Comparison of ENCODE assay signal across 24 mouse cellular contexts in the genomic region with DNA sequence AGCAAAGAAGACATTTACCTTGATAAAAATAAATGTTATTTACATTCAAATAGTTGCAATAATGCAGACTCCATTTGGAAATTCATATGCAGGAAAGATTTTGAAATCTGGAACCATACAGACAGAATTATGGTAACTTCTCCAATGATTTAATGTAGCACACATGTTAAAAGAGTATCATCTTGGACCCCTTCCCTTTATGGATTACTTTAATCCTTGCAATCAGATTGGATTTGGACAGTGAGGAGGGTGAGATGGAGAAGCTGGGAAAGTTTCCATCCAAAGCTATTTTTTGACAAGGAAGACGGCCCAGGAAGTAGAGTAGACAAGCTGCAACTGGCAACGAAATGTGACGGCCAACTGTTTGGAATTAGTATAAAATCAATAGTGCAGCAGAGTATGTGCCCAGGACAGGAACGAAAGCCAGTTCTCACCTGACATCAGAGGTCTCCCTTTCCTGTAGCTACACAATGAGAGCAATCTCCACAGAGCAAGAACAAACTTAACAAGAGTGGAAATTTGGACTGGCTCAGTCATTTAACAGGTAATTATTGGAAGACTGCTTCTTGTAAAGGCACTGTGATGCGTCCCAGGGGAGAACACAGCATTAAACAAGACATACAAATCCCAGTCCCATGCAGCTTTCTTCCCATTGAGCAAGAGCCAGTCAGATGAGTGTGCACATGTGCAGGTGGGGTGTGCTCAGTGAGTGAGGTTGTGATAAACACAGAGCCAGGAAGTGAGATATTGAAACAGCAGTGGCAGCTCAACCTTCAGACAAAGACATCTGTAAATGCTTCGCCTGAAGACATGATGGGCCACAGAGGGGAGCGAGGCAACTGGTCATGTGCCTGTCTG.
DNase-seq lines count a peak whose midpoint lies in the region; ATAC-seq lines count a peak whose summit lies in the region.
"Had no signal": no experiment of that assay in that cellular context is flagged by ENCODE, and none has a peak within 500 bp of the region (broad histone marks: within the 10 kb centered on the region; RNA-seq: fewer than 3 reads in every experiment).

No protein-coding gene starts in this region.

- H3K27ac ChIP-seq in embryonic facial prominence, embryonic 14.5 days (replicated peaks; ENCODE audit: low read depth, low read length) = peak overlapping the region; percentile 33; the same call in 1 of the 2 replicates
- H3K27ac ChIP-seq in embryonic facial prominence, embryonic 10.5 days (replicated peaks) = no peak overlapping the region
- 0 out of 2 replicates have a peak overlapping the region, but pooled peaks have one; percentile 29 for H3K27ac ChIP-seq in limb, embryonic 12.5 days
- no peak overlapping the region for H3K27ac ChIP-seq in limb, embryonic 10.5 days
- no peak overlapping the region for H3K27ac ChIP-seq in embryonic facial prominence, embryonic 15.5 days (replicated peaks)
- no peak overlapping the region for H3K27ac ChIP-seq in limb, embryonic 15.5 days
- H3K27ac ChIP-seq: embryonic facial prominence, embryonic 12.5 days; forebrain, embryonic 10.5 days; forebrain, embryonic 13.5 days; hindbrain, embryonic 14.5 days; hindbrain, postnatal 0 days had no signal

- H3K4me3 ChIP-seq in embryonic facial prominence, embryonic 14.5 days (ENCODE audit: low read depth, low read length) = no peak overlapping the region
- H3K4me3 ChIP-seq in embryonic facial prominence, embryonic 10.5 days = no peak overlapping the region
- no peak overlapping the region for H3K4me3 ChIP-seq in limb, embryonic 12.5 days (replicated peaks)
- no peak overlapping the region for H3K4me3 ChIP-seq in limb, embryonic 10.5 days
- H3K4me3 ChIP-seq in embryonic facial prominence, embryonic 15.5 days (replicated peaks) = no peak overlapping the region
- no peak overlapping the region for H3K4me3 ChIP-seq in limb, embryonic 15.5 days
- H3K4me3 ChIP-seq: embryonic facial prominence, embryonic 12.5 days; forebrain, embryonic 10.5 days; forebrain, embryonic 13.5 days had no signal

- H3K4me2 ChIP-seq in embryonic facial prominence, embryonic 14.5 days (ENCODE audit: low read depth, low read length) = no peak overlapping the region
- H3K4me2 ChIP-seq in limb, embryonic 12.5 days = no peak overlapping the region
- H3K4me2 ChIP-seq in embryonic facial prominence, embryonic 15.5 days (replicated peaks) = no peak overlapping the region
- no peak overlapping the region for H3K4me2 ChIP-seq in limb, embryonic 15.5 days
- H3K4me2 ChIP-seq: embryonic facial prominence, embryonic 12.5 days; forebrain, embryonic 13.5 days; heart, embryonic 11.5 days; hindbrain, embryonic 14.5 days had no signal

- DNase-seq in embryonic facial prominence, embryonic 14.5 days (ENCODE audit: low spot score) = peak; percentile 76
- DNase-seq in embryonic facial prominence, embryonic 10.5 days (ENCODE audit: low spot score) = no peak
- DNase-seq in limb, embryonic 10.5 days (ENCODE audit: low spot score) = no peak
- DNase-seq in gastrocnemius, adult 8-10 months (ENCODE audit: low spot score in 2 of 2) = no peak
- no peak for DNase-seq in Muller cell, postnatal 12 days (ENCODE audit: inconsistent ontology term)
- DNase-seq: adrenal gland, postnatal 10 days; adrenal gland, postnatal 36 days; cerebellum, adult 18-20 months; cerebellum, adult 9-10 months; cerebellum, postnatal 14 days; gastrocnemius, postnatal 10 days; heart, postnatal 10 days; heart, postnatal 4 days had no signal

- H3K9me3 ChIP-seq in embryonic facial prominence, embryonic 14.5 days (ENCODE audit: control insufficient read depth, low read length) = no peaks in the 10 kb centered on the region
- no peaks in the 10 kb centered on the region for H3K9me3 ChIP-seq in embryonic facial prominence, embryonic 10.5 days
- H3K9me3 ChIP-seq in limb, embryonic 12.5 days = no peaks in the 10 kb centered on the region
- no peaks in the 10 kb centered on the region for H3K9me3 ChIP-seq in limb, embryonic 10.5 days (replicated peaks)
- no peaks in the 10 kb centered on the region for H3K9me3 ChIP-seq in embryonic facial prominence, embryonic 15.5 days (replicated peaks)
- H3K9me3 ChIP-seq in limb, embryonic 15.5 days = no peaks in the 10 kb centered on the region
- H3K9me3 ChIP-seq: embryonic facial prominence, embryonic 12.5 days; forebrain, embryonic 10.5 days; forebrain, embryonic 13.5 days had no signal

- no peaks in the 10 kb centered on the region for H3K27me3 ChIP-seq in embryonic facial prominence, embryonic 14.5 days (replicated peaks; ENCODE audit: control insufficient read depth, insufficient read depth, low read length)
- no peaks in the 10 kb centered on the region for H3K27me3 ChIP-seq in embryonic facial prominence, embryonic 10.5 days (replicated peaks; ENCODE audit: low read depth, poor library complexity, severe bottlenecking)
- H3K27me3 ChIP-seq in limb, embryonic 12.5 days = 0 out of 2 replicates have a peak, but pooled peaks cover 3% of the 10 kb centered on the region
- H3K27me3 ChIP-seq in limb, embryonic 10.5 days (ENCODE audit: low read depth, poor library complexity, severe bottlenecking) = no peaks in the 10 kb centered on the region
- H3K27me3 ChIP-seq in embryonic facial prominence, embryonic 15.5 days = no peaks in the 10 kb centered on the region
- no peaks in the 10 kb centered on the region for H3K27me3 ChIP-seq in limb, embryonic 15.5 days
- H3K27me3 ChIP-seq: embryonic facial prominence, embryonic 12.5 days; forebrain, embryonic 13.5 days had no signal

- no peaks in the 10 kb centered on the region; the same call in 1 of the 2 replicates for H3K4me1 ChIP-seq in embryonic facial prominence, embryonic 14.5 days (ENCODE audit: control insufficient read depth, insufficient read depth, low read length)
- H3K4me1 ChIP-seq in embryonic facial prominence, embryonic 10.5 days = peaks cover 17% of the 10 kb centered on the region
- peaks cover 13% of the 10 kb centered on the region for H3K4me1 ChIP-seq in limb, embryonic 12.5 days (replicated peaks)
- peaks cover 49% of the 10 kb centered on the region for H3K4me1 ChIP-seq in limb, embryonic 10.5 days
- H3K4me1 ChIP-seq in embryonic facial prominence, embryonic 15.5 days = no peaks in the 10 kb centered on the region
- H3K4me1 ChIP-seq in limb, embryonic 15.5 days = 0 out of 2 replicates have a peak, but pooled peaks cover 2% of the 10 kb centered on the region
- H3K4me1 ChIP-seq: forebrain, embryonic 13.5 days had no signal

- H3K9ac ChIP-seq in embryonic facial prominence, embryonic 14.5 days (ENCODE audit: low read depth, low read length) = no peak overlapping the region
- H3K9ac ChIP-seq in limb, embryonic 12.5 days (replicated peaks) = no peak overlapping the region
- H3K9ac ChIP-seq in embryonic facial prominence, embryonic 15.5 days = no peak overlapping the region
- H3K9ac ChIP-seq in limb, embryonic 15.5 days = no peak overlapping the region
- H3K9ac ChIP-seq: embryonic facial prominence, embryonic 12.5 days; forebrain, embryonic 13.5 days; hindbrain, embryonic 14.5 days had no signal

- 51% methylated on average over 7 of the region's 7 CpGs for WGBS in embryonic facial prominence, embryonic 14.5 days
- WGBS in embryonic facial prominence, embryonic 10.5 days = 81% methylated on average over 7 of the region's 7 CpGs
- 40% methylated on average over 7 of the region's 7 CpGs for WGBS in limb, embryonic 12.5 days
- WGBS in limb, embryonic 10.5 days = 77% methylated on average over 7 of the region's 7 CpGs
- WGBS in embryonic facial prominence, embryonic 15.5 days = 51% methylated on average over 7 of the region's 7 CpGs
- 32% methylated on average over 7 of the region's 7 CpGs for WGBS in limb, embryonic 15.5 days

- peak; percentile 81 for ATAC-seq in embryonic facial prominence, embryonic 14.5 days (ENCODE audit: low read depth)
- ATAC-seq in limb, embryonic 12.5 days (ENCODE audit: insufficient number of reproducible peaks, insufficient read depth, low FRiP score, low TSS enrichment, low read depth) = no peak; the same call in 1 of the 2 replicates
- ATAC-seq in embryonic facial prominence, embryonic 15.5 days (ENCODE audit: insufficient number of reproducible peaks, low FRiP score, low TSS enrichment, low read depth) = peak; percentile 69
- ATAC-seq in limb, embryonic 15.5 days (ENCODE audit: insufficient number of reproducible peaks, low FRiP score, low TSS enrichment, low read depth) = peak; percentile 76
- ATAC-seq: forebrain, embryonic 13.5 days; hindbrain, postnatal 0 days; inflammation-experienced regulatory T-cells, adult 6 months; Patski had no signal

- H3K36me3 ChIP-seq in embryonic facial prominence, embryonic 14.5 days (ENCODE audit: control insufficient read depth, insufficient read depth, low read length) = no peaks in the 10 kb centered on the region
- no peaks in the 10 kb centered on the region for H3K36me3 ChIP-seq in embryonic facial prominence, embryonic 10.5 days (replicated peaks)
- H3K36me3 ChIP-seq in limb, embryonic 12.5 days = no peaks in the 10 kb centered on the region
- H3K36me3 ChIP-seq in limb, embryonic 10.5 days = no peaks in the 10 kb centered on the region
- no peaks in the 10 kb centered on the region for H3K36me3 ChIP-seq in embryonic facial prominence, embryonic 15.5 days
- no peaks in the 10 kb centered on the region for H3K36me3 ChIP-seq in limb, embryonic 15.5 days
- H3K36me3 ChIP-seq: embryonic facial prominence, embryonic 12.5 days; forebrain, embryonic 10.5 days had no signal

Comparison
In these comparisons a context has a peak if more than half of its experiments do, and no peak if none do; other contexts are left out.
1. H3K27ac ChIP-seq: peak in embryonic facial prominence, embryonic 14.5 days (single experiment) and limb, embryonic 12.5 days (single experiment); none in embryonic facial prominence, embryonic 10.5 days (single experiment), limb, embryonic 10.5 days (single experiment), embryonic facial prominence, embryonic 15.5 days (single experiment) and limb, embryonic 15.5 days (single experiment).